Mouse (Mus musculus) adrenal gland, postnatal 4 days (tissue): Measurements from ENCODE around the gene Mrc2. TPM values are rescaled to one million over a fixed set of nuclear protein-coding genes. Genes with fewer than 3 reads are reported as not detected.

Experiments used
- DNase-seq, 2 experiments: peaks; one replicate each; pipeline ENCODE4 v3.0.0; 2021 to 2022; ENCODE audit warnings: low spot score in 2 of 2, mixed read lengths in 2 of 2
- total RNA-seq, 2 experiments: library from RNA; stranded (reverse); gene quantifications; 2 replicates each; pipeline ENCODE4 v1.2.3; 2021

Mrc2 gene
- total RNA-seq, 2 experiments from 2014 or later = 43.5 to 49.5 TPM

DNA sequence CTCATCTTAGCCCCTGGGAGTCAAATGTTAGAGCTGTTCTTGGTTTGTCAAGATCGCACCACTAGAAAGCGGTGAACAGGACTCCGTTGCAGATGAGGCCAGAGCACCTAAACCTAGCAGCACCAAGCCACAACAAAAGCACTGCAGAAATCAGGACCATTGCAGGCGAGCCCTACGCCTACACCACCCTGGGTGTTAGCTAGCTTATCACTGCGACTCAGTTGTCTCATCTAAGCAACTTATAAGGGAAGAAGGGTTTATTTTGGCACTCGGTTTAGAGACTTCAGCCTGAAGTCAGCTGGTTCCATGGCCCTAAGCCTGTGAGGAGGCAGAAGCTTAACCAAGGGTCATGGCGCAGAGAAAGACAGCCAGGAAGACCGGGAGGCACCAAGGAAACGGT is 3.6 kb downstream of the Mrc2 start:
- no peak for DNase-seq

DNA sequence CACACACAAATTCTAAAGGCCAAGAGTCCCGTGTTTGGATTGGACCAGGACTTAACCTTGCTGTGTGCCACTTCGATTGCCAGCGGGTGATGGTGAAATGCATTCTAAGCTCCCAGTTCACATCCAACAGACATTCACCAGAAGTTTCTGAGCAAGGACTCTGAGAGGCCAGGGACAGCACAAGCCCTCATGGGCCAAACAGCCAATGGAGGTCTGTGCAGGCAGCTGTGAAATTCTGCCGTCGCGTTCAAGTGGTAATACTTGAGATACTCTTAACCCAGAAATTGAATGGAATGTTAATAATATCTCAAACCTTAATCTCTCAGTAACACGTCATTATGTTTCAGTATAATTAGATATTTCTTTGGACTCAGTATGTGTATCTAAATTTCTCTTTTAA is 17.8 kb downstream of the Mrc2 start:
- no peak for DNase-seq

DNA sequence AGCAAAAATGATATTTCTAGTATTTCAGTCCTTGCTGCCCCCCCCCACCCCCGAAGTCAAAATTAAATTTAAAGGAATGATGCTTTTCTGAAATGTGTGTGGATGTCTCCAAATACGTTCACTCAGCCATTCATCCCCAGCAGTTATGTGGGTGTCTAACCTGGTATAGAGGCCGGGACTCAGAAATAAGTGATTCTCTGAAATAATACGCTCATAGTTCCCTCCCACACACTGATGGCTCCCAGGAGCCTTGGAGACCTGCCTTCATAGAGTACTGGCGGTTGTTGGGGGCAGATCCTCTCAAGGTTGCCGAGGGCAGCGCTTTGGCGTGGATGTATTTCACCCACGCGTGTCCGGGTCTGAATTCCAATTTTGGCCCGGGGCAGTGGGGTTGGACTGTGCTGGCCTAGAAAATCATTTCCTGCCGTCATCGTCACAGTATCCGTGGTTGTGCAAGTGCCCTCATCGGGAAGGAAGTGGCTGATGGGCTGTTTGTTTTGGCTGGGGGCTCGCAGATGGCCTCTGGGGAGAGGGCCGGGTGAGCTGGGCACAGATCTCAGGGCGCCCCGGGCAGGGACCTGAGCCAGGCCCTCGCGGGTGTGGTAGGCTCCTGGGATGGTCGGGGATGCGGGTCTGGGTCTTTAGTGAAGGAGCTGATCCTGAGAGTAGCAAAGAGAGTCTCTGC is 19.0 kb downstream of the Mrc2 start:
- DNase-seq = no peak

DNA sequence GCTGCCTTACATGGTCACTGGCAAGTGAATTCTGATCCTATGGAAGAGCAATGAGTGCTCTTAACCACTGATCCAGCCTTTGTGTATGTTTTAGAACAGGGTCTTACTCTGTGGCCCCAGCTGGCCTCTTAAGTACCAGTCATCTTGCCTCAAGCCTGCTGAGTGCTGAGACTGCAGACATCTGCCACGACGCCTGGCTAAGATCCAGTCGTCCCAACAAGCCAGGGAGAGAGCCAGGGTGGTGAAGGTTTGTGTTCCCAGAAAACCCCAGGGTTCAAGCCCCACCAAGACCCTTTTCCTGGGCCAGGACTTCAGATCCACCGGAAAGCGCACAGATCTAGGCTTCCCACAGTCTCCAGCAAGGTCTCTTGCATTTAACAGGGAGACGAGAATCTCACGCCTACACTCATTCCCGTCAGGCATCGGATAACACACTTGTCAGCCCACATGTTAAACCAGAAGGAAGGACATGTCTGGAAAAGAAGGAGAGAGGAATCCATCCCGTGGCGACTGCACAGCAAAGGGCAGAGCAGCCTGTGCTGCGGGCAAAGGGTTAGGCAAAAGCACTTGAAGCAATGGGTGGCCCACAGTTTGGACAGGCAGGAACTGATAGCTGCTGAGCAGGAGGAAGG is 20.0 kb downstream of the Mrc2 start:
- DNase-seq = no peak

DNA sequence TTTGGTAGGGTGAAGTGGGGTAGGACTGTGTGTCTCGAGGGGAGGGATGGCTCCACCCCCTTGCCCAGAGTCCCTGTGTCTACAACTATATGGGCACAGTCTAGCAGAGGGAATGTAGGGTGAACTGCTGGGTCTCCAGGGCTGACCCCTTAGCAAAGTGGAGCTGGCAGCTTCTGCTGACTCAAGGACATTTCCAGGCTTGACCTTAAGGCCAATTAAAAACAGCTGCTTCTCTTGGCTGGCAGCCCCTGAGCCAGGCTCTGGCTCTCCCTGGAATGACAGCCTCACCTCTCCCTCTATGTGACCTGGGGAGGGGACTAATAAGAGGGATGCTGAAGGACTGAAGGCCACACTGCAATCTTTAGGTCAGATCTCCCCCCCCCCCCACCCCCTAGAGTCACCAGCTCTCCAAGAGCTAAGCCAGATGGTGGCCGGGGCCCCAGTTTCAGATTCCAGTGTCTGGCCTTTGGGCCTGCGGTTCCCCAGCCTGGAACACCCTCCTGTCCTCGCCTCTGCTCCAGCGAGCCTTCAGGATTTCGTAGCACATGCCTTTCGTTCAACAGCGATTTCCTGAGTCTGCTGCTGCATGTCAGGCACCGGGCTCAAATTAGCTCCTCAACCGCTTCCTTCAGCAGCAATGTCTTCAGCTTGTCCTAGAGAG is 20.7 kb downstream of the Mrc2 start:
- DNase-seq = no peak

DNA sequence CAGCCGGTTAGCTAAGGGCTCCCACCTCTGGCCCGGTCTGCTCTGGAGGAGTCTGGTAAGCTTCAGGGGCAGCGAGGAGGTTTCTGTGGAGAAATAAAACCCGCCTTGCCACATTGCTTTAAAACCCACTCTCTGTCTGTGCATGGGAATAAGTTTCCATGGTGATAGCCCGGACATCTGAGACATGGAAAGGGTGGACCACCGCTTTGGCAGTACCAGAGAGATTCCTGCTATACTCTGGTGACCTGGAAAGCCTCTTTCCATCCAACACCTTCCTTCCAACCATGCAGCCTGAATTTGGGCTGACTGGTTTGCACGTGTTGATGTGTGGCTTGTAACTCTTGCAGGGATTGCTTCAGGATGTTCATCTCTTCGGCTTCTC is 21.2 kb downstream of the Mrc2 start:
- no peak for DNase-seq

DNA sequence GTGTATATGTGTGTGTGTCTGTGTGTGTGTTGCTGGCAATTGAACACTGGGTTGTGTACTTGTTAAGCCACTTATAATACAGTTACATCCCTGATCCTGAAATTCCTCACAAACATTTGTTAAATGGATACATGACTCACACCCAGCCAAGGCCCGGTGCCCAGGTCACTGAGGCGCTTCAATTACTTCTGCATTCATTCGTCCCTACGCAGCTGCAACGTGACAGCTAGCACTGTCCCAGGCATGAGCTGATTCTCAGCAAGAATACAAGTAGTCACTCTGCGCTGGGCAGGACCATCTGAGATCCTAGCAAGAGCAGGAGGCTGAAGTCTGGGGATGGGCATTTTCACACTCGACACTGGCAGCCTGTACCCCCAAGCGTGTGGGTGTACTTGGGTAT is 22.9 kb downstream of the Mrc2 start:
- no peak for DNase-seq

DNA sequence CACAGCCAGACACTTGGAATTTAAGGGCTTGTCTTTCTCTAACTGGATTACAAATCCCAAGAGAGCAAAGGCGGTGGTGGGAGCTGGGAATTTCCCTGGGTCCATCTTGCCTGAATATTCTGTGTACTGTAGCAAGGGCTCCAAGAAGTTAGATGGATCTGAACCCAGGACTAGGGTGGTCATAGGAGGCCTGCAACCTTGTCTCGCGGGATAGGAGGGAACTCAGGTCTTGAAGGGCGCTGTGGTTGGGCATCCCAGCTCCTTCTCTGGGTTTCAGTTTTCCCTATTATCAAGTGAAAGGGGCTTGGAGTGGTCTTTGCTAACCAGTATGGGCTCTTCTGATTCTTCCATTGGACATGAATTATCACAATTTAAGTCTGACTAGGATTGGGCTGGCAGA is 23.7 kb downstream of the Mrc2 start:
- DNase-seq = no peak

DNA sequence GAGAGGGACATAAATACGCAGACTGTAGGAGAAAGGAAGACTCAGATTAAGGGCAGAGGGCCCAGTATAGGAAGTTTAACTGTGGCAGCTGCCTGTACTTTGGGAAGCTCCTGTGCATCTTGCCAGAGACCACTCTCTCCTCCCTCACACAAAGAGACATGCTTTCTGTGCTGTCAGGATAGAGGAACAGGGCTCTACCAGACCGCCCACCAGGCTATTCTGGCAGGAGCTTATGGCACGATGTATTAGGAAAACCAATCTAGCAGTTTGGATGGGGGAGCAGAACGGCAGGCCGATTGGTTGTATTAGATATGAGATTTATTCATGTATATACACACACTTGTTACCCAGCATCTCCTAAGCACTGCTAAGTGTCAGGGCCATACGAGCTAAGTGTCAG is 25.3 kb downstream of the Mrc2 start:
- no peak for DNase-seq

DNA sequence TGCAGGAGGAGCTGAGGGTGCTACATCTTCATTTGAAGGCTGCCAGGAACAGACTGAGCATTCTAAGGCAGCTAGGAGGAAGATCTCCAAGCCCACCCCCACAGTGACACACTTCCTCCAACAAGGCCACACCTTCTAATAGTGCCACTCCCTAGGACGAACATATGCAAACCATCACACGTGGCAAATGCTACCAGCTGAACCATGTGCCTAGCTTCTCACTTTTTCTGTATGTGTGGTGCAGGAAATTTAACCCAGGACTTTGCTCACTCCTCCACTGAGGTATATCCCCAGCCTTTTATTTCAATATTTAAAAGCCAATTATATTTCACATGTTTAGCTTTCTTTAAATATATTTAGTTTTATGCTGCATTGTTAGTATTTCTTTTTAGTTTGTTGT is 28.6 kb downstream of the Mrc2 start:
- DNase-seq = no peak

DNA sequence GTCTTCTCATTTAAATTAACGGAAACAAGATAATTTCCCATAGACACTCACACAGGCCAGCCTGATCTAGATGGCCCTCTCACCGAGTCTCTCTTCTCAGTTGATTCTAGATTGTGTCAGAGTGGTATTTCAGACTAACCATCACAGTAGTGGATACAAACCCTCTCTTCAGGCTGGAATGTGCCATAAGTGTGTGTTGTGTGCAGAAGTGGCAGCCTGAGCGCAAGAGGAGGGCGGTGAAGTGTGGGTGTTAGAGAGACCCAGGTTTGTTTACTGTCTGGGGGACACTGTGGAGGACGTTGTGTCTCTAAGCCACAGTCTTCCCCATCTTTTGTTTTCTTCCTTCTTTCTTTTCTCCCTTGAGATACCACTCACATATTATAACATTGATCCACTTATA is 31.1 kb downstream of the Mrc2 start:
- DNase-seq = no peak

DNA sequence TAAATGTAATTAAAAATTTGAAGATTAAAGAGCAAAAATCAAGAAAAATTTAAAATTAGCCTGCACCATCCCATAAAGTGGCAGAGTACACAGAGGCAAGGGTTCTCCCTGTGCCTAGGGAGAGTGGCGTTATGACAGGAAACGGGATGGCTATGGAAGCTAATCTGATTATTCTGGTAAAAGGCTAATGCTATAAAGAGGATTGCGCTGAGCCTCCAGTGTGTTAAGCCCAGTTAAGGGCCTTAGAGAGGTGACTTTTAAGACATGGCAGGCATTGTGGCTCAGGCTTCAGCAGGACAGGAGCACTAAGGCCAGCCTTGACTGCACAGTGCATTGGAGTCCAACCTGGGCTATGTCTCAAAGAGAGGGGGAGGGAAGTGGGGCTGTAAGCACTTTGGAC is 34.7 kb downstream of the Mrc2 start:
- no peak for DNase-seq

DNA sequence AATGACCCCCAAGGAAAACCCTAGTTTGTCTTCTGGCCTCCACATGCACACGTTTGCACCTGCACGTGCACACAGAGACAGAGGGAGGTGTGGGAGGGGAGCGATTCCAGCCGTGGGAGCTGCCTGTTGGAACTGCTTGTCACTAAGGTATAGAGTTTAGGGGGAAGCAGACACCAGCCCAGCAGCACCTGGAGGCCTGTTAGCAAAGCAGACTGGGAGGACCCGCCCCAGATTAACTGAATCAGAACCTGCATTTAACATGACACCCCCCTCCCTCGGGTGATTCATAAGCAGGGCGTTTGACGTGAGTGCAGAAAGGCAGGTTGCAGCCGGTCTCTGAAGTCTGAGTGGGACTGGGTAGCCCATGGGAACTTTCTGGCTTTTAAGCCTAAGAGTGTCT is 37.5 kb downstream of the Mrc2 start:
- no peak for DNase-seq

DNA sequence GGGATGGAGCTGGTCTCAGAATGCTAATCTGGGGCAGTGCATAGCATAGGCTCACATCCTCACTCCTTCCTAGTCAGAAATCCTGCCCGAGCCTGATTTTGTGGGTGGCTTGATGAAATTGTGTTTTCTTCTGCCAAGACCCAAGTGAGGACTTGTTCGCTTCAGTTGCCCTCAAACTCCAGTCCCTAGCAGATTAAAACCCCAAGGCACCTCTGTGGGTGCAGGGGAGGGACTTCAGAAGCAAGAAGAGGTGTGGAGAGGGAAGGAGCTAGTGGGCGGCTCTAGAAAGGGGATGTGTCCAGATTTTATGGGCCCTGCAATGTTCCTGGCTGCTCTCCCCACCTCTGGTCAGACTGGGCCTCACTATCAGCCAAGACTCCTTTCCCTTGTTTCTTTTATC is 38.7 kb downstream of the Mrc2 start:
- DNase-seq = no peak

DNA sequence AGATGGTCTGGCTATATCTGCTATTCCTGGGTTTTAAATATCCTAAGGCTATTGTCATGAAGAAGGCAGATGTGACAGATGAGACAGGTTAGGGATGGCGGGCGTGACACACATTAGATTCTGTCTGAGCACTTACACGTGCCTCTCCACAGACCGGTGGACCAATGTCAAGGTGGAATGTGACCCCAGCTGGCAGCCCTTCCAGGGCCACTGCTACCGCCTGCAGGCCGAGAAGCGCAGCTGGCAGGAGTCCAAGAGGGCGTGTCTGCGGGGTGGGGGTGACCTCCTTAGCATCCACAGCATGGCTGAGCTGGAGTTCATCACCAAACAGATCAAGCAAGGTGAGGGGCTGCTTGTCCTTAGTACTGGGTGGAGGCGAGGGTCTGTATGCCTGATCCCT is 39.3 kb downstream of the Mrc2 start:
- peak; percentile 50 to 52 for DNase-seq

DNA sequence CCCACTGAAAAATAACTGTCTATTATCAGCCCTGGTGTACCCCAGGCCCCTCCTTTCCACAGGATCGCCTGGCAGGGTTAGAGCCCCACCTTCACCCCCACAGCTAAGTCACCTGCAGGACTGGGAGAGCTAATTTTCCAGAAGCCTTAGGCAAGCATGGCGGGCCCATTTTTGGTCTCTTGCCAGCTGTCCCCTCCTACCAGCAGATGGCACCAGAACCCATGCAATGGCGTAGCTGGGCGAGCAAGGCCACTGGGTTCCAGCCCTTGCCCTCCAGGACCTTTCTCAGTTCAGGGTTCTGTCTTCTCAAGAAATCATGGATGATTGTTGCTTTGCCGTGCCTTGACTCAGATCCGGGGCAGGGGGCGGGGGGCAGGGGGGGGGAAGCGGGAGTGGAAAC is 40.0 kb downstream of the Mrc2 start:
- DNase-seq = peak in 1 of 2 experiments; percentile 30

DNA sequence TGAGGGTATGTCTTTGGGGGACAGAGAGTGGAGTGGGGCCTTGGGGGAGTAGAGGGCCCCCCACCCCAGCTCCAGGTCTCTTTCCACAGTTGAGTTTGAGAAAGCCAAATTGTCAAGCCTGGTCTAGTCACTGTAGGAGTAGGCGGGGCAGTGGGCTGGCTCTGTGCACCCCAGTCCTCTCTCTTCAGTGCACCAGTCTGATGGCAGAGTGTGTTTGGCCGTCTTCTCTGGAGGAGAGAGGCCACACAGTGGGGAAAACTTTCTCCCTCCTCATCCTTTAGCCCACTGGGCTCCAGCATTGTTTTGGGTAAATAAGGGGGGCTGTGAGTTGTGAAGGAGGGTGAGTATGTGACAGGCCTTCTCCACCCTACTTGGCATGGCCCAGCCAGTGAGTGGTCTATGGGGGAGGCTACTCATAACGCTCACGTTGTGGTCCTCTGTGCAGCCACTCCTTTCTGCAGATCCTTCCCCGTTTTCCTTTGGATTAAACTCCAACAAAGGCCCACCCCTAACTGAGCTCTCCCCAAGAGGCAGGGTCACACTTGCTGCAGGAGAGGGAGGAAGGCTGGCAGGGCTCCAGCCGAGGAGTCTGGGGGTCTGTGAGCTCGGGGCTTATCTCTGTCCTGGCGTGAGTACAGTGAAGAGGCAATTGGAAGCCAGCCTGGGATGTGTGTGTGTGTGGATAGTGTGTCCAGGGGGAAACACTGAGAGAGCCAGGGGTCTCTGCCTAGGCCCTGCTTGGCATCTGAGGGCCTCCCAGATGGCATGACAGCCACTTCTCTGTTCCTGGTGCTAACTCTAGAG is 41.6 kb downstream of the Mrc2 start:
- no peak for DNase-seq

DNA sequence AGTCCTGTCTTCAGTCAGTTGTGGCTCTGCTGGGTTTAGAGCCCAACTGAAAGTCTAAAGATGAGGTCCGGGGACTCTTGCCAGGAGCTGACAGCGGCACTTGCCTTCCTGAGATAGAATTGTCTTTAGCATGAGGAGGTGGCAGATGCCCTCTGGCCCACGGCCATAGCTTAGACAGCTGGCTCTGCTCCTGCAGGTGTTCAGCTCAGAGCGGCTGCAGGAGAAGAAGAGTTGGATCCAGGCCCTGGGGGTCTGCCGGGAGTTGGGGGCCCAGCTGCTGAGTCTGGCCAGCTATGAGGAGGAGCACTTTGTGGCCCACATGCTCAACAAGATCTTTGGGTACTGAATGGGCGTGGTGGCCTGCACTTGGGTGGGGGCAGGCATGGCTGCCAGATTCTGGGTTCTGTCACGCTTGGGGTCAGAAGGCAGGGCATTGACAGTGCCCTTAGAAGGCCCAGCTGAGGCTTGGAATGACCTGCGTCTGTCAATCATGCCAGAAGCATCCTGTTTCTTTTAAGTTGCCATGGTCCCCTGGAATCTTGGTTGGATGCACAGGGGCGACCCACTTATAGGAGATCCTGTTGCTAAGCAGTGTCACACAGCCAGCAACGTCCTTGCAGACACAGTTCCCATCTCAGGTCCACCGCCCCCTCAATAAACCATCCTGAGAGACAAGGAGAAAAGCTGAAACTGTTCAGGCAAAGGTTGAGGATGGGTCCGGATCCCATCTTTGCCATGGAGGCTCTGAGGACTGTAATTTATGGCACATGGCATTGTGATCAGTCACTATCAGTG is 46.4 kb downstream of the Mrc2 start:
- DNase-seq = no peak

DNA sequence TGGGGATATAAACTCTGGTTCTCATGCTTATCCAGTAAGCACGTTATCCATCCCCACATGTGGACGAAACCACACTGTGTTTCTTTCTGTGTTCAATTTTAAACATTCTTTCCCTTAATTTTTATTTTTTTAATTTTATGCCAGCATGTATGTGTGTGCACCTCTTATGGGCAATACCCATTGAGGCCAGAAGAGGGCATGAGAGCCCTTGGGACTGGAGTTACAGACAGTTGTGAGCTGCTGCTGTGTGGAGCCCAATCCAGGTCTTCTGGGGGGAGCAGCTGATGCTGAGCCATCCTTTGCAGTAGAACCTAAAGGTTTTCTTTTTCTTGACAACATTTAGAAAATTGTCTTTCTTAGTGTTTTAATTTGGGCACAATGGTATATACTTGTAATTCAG is 52.8 kb downstream of the Mrc2 start:
- DNase-seq = no peak

DNA sequence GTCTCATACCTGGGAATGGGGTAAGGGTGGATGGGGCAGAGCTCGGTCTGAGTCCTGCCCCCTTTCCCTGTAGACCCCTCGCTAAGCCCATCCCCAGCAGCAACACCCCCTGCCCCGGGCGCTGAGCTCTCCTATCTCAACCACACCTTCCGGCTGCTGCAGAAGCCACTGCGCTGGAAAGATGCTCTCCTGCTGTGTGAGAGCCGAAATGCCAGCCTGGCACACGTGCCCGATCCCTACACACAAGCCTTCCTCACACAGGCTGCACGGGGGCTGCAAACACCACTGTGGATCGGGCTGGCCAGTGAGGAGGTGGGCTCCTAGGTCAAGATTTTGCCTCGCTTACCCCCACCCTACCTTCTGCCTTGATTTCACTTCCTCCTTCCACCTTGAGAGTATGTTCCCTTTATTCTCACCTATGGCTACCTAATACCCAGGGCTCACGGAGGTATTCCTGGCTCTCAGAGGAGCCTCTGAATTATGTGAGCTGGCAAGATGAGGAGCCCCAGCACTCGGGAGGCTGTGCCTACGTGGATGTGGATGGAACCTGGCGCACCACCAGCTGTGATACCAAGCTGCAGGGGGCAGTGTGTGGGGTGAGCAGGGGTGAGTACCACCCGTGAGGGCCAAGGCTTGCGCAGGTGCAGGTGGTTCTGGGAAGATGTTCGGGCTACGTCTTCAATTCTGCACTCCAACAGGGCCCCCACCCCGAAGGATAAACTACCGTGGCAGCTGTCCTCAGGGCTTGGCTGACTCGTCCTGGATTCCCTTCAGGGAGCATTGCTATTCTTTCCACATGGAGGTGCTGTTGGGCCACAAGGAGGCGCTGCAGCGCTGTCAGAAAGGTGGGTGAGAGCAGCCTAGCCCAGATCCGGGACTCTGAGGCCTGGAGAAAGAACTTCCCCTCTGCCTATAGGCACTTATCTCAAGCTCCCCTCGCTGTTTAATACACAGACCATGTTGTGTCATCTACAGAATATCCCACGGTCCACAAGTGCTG is 55.0 kb downstream of the Mrc2 start:
- DNase-seq = peak; percentile 63 to 79
